Mouse (Mus musculus) olfactory bulb, adult 2 months (tissue): ENCODE measurements around the gene Actb.

Experiments used
- CTCF ChIP-seq: fragments of 200-500 bp; IDR thresholded peaks from 2 replicates; pipeline ENCODE4 v1.5.1; 2012; ENCODE audit warnings: low read depth, mild to moderate bottlenecking, low read length, moderate library complexity; ENCODE audit not compliant: insufficient read depth
- POLR2A ChIP-seq: fragments of 200-500 bp; IDR thresholded peaks from 2 replicates; pipeline ENCODE4 v1.6.1; 2012; ENCODE audit warnings: mild to moderate bottlenecking, low read depth, low read length, moderate library complexity; ENCODE audit not compliant: insufficient read depth

GRCm38 (mm10) chr5:142853585-142853984, 53.0 kb downstream of the Actb start:
- no peak for TF ChIP-seq CTCF
- no peak for TF ChIP-seq POLR2A
